Mouse (Mus musculus): ENCODE data around the gene Ube4b. TPM values are rescaled to one million over a fixed set of nuclear protein-coding genes. Genes with fewer than 3 reads are reported as not detected.
"Not testable (repeated sequence)": the region's sequence is repeated elsewhere in the genome, so short reads cannot be mapped to it uniquely, and the experiment has no call there.

The Ube4b gene
- total RNA-seq, 2 experiments from 2014 or later, result 48.6 to 49.0 TPM

DNA sequence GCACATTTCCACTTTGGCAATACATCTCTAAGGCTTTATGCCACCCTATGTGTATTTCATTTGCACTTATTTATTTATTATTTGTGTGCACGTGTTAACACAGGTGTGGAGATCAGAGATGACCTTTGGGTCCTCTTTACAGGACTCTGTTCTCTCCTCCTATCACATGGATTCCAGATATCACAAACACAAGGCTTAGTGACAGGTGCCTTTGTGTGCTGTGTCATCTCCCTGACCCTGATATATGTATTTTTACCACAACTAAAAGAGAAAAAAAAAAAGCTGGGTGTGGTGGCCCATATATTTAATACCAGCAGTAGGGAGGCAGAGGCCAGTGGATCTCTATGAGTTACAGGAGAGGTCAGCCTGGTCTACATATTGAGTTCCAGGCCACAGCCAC lies 17.9 kb upstream of the Ube4b start:
- intact Hi-C loops (cut with DNase I), result loop anchor here (2.0 to 5.0 kb wide), 2 partner anchors 18 to 72 kb away; partner anchors contain the start of gene Ube4b
- DNase-seq (ENCODE audit: low spot score), result no peak

DNA sequence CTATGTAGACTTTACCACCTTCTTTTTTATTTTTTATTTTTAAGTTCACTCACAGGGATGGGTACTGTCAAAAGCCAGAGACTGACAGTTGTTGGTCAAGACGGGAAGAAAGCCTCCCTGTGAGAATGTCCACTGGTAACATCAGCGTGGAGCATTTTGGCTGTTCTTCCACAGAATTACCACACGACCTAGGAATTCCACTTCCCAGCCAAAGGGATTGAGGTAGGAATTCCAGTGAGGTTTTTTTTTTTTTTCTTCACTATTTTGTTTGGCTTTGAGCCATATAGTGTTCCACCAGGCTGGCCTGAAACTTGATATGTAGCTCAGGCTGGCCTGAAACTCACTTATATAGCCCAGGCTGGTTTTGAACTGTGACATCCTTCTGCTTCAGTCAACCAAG lies 15.9 kb upstream of the Ube4b start:
- intact Hi-C loops (cut with DNase I), result loop anchor here (5.0 kb wide), 1 partner anchor 70 kb away; no protein-coding TSS in a partner anchor
- DNase-seq (ENCODE audit: low spot score), result no peak

DNA sequence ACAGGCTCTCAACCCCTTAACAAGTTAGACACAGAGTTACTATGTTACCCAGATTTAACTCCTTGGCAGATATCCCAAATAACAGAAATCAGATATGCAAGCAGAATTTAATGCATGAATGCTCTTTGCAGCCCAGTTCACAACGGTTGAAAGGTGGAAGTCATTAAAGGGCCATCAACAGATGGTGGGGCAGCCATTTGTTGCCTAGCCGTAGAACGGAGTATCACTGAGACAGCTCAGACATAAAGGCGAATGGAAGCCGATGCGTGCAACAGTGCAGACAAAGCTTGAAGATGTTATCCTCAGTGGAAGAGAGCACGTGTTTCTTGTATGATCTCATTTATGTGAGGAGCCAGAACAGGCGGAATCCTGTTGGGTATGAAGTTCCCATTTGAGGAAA lies 14.0 kb upstream of the Ube4b start:
- intact Hi-C loops (cut with DNase I), result loop anchor here (5.0 kb wide), 1 partner anchor 68 kb away; no protein-coding TSS in a partner anchor
- no peak for DNase-seq (ENCODE audit: low spot score)

DNA sequence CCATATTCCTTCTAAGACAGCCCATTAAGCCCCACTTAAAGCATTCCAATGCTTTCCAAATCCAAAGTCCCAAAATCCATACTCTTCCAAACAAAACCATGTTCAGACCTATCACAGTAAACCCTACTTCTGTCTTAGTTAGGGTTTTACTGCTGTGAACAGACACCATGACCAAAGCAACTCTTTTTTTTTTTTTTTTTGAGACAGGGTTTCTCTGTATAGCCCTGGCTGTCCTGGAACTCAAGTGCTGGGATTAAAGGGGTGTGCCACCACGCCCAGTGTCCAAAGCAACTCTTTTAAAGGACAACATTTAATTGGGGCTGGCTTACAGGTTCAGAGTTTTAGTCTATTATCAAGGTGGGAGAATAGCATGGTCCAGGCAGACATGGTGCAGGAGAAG lies 5.3 kb upstream of the Ube4b start:
- DNase-seq (ENCODE audit: low spot score); intact Hi-C loops (cut with DNase I): not testable (repeated sequence)

DNA sequence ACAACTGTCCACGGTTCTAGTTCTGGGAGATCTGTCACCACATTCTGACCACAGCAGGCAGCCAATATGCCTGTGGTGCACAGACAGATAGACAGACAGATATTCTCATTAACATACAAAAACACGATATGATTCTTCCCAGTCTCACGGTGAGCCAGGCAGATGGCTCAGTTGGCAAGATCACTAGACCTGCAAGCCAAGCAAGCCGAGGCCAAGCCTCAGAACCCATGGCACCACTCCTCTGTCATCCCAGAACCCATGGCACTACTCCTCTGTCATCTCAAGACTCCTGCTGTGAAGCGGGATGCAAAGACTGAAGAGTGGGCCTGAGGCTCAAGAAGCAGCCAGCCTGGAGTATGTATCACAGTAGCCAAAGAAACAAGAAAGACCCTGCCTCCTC lies 3.0 kb upstream of the Ube4b start:
- DNase-seq (ENCODE audit: low spot score), result no peak
- intact Hi-C loops (cut with DNase I), result no loop called here

DNA sequence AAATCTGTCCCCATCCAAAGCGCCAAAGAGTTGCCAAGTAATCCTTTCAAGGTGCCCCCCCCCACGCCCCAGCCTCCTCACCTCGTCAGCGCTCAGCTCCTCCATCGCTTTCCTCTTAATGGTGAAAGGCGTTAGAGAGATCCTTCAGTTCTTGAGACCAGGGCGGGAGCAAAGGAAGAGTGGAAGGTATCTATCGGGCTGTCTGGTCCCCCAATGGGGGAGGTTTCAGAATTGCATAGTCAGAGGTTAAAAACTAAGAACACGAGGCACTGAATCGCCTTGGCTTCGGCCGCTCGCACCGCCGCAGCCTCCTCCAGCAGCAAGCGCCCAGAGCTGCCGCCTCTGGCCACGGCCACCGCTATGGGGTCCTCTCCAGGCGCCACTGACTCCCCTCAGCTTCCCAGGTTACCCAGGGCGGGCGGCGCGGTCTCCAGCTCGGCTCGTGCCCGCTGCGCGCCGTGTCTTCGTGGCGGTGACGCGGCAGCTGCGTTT lies 702 bp downstream of the Ube4b start:
- DNase-seq (ENCODE audit: low spot score), result no peak
- intact Hi-C loops (cut with DNase I), result loop anchor here (2.0 kb wide), 1 partner anchor 19 kb away; no protein-coding TSS in a partner anchor

DNA sequence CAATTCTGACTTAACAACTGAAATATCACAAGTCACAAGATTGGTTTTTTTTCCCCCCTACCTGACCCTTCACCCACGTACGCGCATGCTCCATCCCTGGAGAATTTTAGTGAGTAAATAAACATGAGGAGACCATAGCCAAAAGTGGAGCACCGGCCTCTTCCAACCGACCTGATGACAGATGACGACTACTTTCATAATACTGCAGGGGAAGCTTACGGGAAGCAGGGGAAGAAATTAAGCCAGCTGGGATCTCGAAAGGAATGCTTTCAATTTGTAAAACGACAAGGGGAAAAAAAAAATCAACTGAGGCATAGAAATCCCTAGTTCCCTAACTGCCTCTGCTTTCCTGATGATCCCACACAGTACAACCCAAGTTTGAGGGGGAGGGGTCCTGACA lies 1.8 kb downstream of the Ube4b start:
- no peak for DNase-seq (ENCODE audit: low spot score)
- intact Hi-C loops (cut with DNase I), result no loop called here

DNA sequence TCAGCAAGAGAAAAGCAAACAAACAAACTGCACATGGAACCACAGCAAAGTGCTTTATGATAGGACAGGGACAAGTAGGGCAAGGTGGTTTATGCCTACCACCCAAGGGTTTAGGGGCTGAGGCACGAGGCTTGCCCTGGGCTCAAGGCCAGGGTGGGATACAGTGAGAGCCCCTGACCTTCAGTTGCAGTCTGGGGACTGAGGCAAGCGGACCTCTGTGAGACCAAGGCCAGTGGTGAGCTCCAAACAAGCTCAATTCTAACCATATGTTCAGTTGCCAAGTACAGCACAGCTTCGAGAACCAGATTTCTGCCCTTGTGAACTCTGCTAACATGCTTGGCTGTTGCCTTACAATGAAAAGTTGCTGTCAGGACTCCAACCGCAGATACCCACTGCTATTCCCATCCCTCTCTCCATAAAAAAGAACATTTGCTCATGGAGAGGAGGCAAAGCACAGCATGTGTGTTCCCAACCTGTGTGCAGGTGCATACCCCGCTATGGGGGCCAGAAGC lies 8.6 kb downstream of the Ube4b start:
- intact Hi-C loops (cut with DNase I), result no loop called here
- no peak for DNase-seq (ENCODE audit: low spot score)

DNA sequence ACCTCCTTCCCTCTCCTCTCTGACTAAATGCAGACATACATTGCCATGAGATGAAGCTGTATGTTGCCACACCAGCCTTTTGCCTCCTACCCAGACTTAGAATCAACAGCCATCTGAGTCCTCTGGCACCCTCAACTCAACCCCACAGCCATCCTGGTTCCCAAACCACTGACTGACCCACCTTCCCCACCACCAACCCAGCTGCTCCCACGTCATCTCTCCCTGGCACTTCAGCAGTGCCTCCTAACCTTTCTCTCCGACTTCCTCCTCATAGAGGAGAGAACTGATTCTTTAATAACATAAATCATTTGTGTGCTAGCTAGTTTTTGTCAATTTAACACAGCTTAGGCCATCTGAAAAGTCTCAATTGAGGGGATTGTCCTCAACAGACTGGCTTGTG lies 9.6 kb downstream of the Ube4b start:
- DNase-seq (ENCODE audit: low spot score), result no peak
- intact Hi-C loops (cut with DNase I), result no loop called here

DNA sequence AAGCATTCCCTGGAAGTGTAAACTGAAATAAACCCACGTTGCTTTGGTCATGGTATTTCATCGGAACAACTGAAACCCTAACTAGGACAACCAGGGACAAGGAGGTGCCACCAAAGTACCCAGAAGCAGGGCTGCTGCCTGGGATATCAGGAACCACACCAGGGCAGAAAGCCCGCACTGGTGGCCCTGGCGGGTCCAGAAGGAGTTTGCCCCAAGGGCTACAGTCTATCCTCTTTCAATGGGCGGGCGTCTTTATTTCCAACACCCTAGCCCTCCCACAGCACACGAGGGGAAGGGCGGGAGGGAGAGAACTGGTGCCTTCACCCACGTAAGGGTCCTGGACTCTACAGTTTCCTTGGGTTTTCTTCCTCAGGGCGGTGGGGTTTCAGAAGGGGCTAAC lies 10.1 kb downstream of the Ube4b start:
- intact Hi-C loops (cut with DNase I), result no loop called here

DNA sequence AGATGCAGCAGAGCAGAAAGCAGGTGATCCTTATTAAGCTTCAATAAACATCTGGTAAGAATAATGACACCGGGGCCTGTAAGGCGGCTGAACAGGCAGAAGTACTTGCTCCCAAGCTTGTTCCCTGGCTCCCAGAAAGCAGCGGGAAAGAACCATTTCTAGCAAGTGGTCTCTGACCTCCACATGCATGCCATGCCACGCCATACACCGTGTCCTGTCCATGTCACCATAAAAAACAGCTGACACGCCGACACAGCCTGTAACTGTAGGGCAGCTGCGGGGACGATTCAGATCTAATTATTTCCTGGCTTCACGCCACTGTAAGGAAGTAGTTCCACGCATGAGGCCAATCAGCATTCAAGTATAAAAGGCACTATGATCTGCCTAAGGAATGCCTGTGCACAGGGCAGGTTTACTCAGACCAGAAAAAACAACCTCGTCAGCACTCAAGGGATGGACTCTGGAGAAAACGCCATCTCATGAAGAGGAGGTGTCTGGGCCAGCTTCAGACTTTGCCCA lies 10.8 kb downstream of the Ube4b start:
- DNase-seq (ENCODE audit: low spot score), result no peak
- intact Hi-C loops (cut with DNase I), result no loop called here

More for the DNA sequence above, 10.1 kb downstream of the Ube4b start:
- no peak for DNase-seq (ENCODE audit: low spot score)

DNA sequence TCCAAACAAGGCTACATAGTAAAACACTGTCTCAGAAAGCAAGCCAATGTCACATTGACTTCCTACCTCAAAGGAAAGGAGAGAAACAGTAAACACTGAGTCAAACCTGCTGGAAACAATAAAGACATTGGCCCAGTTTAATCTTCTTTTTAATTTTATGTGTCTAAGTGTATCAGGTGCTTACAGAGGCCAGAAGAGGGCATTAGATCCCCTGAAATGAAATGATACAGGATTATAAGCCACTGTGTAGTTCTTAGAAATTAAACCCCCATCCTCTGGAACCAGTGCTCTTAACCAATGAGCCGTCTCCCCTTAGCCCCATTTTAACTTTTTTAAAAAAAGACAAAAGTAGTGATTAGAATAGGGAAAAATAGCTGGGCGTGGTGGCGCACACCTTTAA lies 12.3 kb downstream of the Ube4b start:
- no peak for DNase-seq (ENCODE audit: low spot score)
- intact Hi-C loops (cut with DNase I), result no loop called here

DNA sequence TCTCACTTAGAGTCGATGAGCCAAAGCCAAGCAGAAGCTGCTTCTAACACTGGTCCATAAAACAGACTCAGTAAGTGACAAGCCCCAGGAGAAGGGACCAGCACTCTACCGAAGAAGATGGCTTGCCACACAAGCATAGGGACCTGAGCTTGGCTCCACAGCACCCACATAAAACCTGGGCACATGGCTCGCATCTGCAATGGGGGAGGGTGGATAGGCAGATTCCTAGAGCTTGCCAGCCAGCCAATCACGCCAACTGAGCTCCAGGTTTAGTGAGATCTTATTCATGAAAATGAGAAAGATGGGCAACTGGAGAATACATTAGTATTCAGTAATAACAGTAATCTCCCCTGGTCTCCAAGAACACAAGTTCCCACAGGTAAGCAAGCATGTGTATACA lies 16.8 kb downstream of the Ube4b start:
- no peak for DNase-seq (ENCODE audit: low spot score)
- intact Hi-C loops (cut with DNase I), result no loop called here

DNA sequence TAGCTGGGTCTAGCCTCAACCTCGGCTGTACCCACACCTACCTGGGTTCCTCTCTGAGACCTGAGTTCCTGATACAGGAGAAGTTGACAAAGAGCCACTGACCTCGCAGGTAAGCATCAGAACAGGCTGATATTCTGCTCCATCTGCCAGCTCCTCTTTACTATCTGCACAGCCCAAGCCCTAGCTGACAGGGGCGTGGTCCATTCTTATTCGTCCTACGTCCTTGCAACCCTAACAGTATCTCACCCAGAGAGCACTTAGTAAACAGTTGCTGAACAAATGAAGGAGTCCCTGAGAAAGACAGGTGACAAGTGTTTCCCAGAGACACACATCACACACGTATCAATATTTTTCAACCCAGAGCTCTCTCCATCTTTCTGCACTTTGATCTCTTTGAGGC lies 18.2 kb downstream of the Ube4b start:
- DNase-seq (ENCODE audit: low spot score), result no peak
- intact Hi-C loops (cut with DNase I), result no loop called here

DNA sequence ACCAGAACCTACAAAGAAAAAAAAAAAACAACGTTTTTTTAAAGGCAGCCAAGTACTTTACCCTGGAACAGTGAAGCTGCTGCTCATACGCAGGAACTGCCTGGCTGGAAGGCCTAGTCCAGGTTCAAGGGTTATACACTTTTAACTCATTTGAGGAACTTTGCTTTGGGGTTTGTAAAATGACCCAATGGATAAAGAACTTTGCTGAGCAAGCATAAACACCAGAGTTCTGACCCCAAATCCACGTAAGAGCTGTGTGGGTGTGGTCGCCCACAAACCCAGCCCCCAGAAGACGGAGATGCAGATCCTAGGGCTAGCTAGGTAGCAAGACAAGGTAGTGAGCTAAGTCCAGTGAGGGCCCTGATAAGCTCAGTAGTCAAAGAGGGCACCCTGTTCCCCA lies 19.1 kb downstream of the Ube4b start:
- DNase-seq (ENCODE audit: low spot score), result no peak
- intact Hi-C loops (cut with DNase I), result no loop called here

DNA sequence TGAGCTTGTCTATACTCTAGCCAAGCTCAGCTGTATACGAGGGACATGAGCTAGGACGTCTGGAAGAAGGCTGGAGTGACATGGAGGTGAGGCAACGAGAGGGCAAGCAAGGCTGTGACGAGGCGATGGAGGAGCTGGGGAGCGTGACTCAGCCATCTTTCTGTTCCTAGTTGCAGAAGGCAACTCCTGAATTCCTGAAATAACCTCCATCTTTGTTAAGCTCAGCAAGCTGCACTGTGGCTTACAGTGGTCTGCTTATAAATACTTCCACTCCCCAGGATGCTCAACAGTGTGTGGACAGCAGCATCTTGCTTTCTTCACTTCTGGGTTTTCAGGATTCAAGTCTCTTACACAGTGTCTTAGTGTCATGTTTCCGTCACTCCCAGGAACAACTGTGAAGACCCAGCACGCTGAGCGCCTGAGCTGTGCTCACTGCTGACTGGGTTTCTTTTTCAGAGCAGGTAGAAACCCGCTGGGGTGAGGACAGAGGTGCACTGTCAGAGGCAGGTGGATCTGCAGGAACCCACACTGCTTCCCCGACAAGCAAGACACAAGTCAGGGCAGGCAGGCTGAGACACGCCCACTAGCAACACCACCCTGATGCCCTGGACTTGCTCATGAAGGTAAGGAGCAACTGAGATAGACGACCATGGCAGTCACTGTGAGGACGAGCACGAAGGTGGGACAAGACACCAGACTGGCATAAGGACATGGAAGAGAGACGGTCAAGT lies 20.7 kb downstream of the Ube4b start:
- intact Hi-C loops (cut with DNase I), result no loop called here
- DNase-seq (ENCODE audit: low spot score), result no peak

DNA sequence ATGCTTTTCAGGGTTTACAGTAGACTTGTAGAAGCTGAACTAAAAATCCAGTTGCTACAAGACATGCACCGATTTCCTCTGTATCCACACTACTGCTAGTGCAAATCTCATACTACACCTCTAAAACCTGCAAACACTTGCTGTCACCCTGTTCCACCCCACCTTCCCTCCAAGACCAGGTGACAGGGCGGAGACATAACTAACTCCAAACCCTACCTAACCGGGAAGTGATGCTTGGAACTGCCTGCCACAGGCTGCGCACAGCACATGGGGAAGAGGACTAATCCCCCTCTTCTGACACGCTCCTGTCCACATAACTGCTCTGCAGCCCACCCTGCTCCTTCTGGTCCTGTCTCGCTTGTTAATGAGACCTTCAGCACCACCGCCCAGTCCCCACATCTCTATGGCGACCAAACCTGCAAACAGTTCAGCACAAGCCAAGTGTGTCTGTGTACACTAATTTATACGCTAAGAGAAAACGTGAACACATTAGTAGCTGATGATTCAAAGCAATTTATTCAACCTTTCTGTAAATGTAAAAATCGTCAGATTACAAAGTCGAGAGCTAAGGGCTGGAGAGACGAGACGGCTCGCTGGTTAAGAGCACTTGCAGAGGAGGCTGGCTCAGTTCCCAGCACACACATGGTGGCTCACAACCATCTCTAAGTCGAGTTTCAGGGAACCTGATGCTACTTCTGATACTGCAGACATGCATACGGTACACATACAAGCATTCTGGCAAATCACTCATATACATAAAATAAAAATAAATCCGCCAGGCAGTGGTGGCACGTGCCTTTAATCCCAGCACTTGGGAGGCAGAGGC lies 21.7 kb downstream of the Ube4b start:
- intact Hi-C loops (cut with DNase I), result no loop called here
- DNase-seq (ENCODE audit: low spot score), result no peak

DNA sequence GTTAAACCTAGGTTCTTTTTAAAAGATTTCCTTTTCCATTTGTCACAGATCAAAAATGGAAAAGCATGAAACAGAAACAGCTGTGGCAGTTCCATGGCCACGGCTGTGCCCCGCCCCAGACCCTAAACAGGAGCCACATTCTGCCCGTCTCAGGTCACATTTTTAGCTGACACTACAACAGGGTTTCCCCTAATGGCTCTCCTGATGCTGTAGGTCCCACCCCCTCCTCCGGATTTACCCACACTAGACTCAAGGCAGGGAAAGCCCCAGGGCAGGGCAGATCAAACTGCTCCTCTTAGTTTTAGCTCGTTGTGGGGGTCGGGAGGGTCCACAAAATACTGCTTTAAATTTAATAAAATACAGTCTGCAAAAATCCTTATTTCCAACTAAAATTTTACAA lies 23.5 kb downstream of the Ube4b start:
- DNase-seq (ENCODE audit: low spot score), result no peak
- intact Hi-C loops (cut with DNase I), result no loop called here

DNA sequence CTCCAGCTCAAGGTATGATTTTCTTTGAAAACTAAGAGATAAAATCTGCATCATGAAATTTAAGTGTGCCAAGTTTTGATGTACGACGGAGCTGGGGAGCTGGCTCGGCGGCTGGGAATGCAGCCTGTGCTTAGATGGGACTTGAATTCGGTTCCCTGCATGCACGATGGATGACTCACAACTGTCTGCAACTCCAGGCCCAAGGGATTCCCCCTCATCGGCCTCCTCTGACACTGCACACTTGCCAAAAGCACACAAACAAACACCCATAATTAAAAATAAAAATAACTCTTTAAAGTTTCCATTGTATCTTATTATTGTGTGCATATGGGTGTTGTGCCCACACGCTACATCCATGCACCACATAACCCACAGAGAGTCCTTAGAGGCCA lies 25.0 kb downstream of the Ube4b start:
- intact Hi-C loops (cut with DNase I), result no loop called here
- no peak for DNase-seq (ENCODE audit: low spot score)

DNA sequence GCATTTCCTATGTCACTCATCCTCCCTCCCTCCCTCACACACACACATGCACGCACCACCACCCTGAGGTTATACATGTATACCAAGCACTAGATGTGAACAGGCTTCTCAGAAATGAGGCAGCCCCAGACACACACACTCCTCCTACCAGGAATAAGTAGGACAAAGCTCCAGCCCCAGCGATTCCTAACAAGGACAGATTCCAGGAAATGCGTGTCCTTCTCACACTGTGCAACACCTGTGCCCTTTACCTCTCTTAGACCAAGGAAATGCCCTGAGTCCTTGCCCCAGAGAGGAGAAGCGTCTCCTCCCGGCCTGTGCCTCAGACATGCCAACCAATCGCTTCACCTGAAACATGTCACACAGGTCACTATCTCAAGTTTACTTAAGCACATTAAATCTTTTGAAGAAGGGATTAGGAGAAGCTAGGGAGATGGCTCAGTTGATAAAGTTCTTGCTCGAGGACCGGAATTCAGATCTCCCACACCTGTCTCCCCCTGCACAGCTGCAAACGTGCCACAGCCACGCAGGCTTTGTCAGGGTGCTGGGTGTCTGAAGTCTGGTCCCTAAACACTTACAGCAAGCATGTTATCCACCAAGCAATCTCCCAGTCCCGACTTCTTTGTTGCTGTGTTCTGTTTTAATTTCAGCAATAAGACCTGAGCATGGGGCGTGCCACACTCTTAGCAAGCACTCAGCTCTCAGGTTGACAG lies 25.5 kb downstream of the Ube4b start:
- intact Hi-C loops (cut with DNase I), result no loop called here
- DNase-seq (ENCODE audit: low spot score), result no peak

All from heart, postnatal 25 days (tissue).